Mouse (Mus musculus) cerebellum, adult 2 months (tissue): Measurements from ENCODE around the gene Specc1l. TPM values are rescaled to one million over a fixed set of nuclear protein-coding genes. Genes with fewer than 3 reads are reported as not detected.
"Not testable (repeated sequence)": the region's sequence is repeated elsewhere in the genome, so short reads cannot be mapped to it uniquely, and the experiment has no call there.

Experiments used
- DNase-seq, 2 experiments: peaks; one replicate each; pipeline ENCODE4 v3.0.0; 2021
- H3K27ac ChIP-seq: fragments of 200-500 bp; 2 replicates; pipeline ENCODE4 v1.5.1; 2012; ENCODE audit warnings: low read length, control low read depth, inconsistent platforms; ENCODE audit not compliant: insufficient read depth
- H3K27me3 ChIP-seq: fragments of 200-500 bp; 2 replicates; pipeline ENCODE4 v1.6.1; 2012; ENCODE audit warnings: inconsistent platforms, mild to moderate bottlenecking, low read length, moderate library complexity; ENCODE audit not compliant: control insufficient read depth, insufficient read depth
- H3K4me1 ChIP-seq: fragments of 200-500 bp; 2 replicates; pipeline ENCODE4 v1.6.1; 2011; ENCODE audit warnings: low read length; ENCODE audit not compliant: control insufficient read depth, insufficient read depth
- H3K4me3 ChIP-seq: fragments of 200-500 bp; replicated peaks from 2 replicates; pipeline ENCODE3; 2011; ENCODE audit warnings: mild to moderate bottlenecking, low read depth, low read length, control low read depth; ENCODE audit not compliant: insufficient read depth
- CTCF ChIP-seq: fragments of 200-500 bp; IDR thresholded peaks from 2 replicates; pipeline ENCODE4 v1.5.1; 2011; ENCODE audit warnings: low read depth, mild to moderate bottlenecking, control low read depth, low read length, moderate library complexity, borderline replicate concordance; ENCODE audit not compliant: insufficient read depth
- POLR2A ChIP-seq: fragments of 200-500 bp; IDR thresholded peaks from 2 replicates; pipeline ENCODE4 v1.6.1; 2011; ENCODE audit warnings: low read length, control low read depth, borderline replicate concordance; ENCODE audit not compliant: insufficient read depth
- WGBS: fragments of 180-500 bp; shearing (Covaris S2); methylation state at CpG from one replicate; pipeline ENCODE4 v1.1.7; 2018; 5-methylcytosine and 5-hydroxymethylcytosine counted together
- polyA plus RNA-seq: library from polyadenylated mRNA; depleted of rRNA; stranded (reverse); fragments of >200 nt; gene quantifications from 2 replicates; pipeline ENCODE4 v1.2.3, GENCODE M21; 2012; rRNA removed

Gene Specc1l
- polyA plus RNA-seq, 1 experiment = 34.9 TPM

- H3K27me3 ChIP-seq = no peaks in the 10 kb centered on the region
- no peak for DNase-seq
- TF ChIP-seq POLR2A (no peak), CTCF (no peak)
- no peaks in the 10 kb centered on the region for H3K4me1 ChIP-seq
- H3K4me3 ChIP-seq = no peak overlapping the region
- 28% methylated on average over 2 of the region's 2 CpGs for WGBS
- H3K27ac ChIP-seq = no peak overlapping the region
Measured at GRCm38 (mm10) chr10:75345265-75345664, 133.4 kb downstream of the Specc1l start.

- DNase-seq = no peak
- Histone ChIP-seq H3K27ac (no peak overlapping the region), H3K4me1 (no peaks in the 10 kb centered on the region), H3K27me3 (no peaks in the 10 kb centered on the region), H3K4me3 (no peak overlapping the region)
- WGBS = 60% methylated on average over 5 of the region's 5 CpGs
- TF ChIP-seq CTCF (no peak), POLR2A (no peak)
Measured at GRCm38 (mm10) chr10:75350564-75350963, 138.7 kb downstream of the Specc1l start.

- 94% methylated on average over 12 of the region's 12 CpGs for WGBS
- DNase-seq = no peak
- Histone ChIP-seq H3K4me1 (no peaks in the 10 kb centered on the region), H3K4me3 (no peak overlapping the region), H3K27me3 (no peaks in the 10 kb centered on the region), H3K27ac (no peak overlapping the region)
- no peak for TF ChIP-seq POLR2A
- TF ChIP-seq CTCF = no peak
Measured at GRCm38 (mm10) chr10:75352541-75352940, 140.7 kb downstream of the Specc1l start.

- H3K4me3 ChIP-seq, DNase-seq, H3K27me3 ChIP-seq, H3K4me1 ChIP-seq, H3K27ac ChIP-seq: not testable (repeated sequence)
- WGBS = 67% methylated on average over 9 of the region's 9 CpGs
Measured at GRCm38 (mm10) chr10:75353838-75354241, 142.0 kb downstream of the Specc1l start.

- H3K4me3 ChIP-seq = no peak overlapping the region
- H3K27me3 ChIP-seq = no peaks in the 10 kb centered on the region
- no peak overlapping the region for H3K27ac ChIP-seq
- no peak for TF ChIP-seq CTCF
- H3K4me1 ChIP-seq = no peaks in the 10 kb centered on the region
- no peak for DNase-seq
- 81% methylated on average over 4 of the region's 4 CpGs for WGBS
Measured at GRCm38 (mm10) chr10:75355341-75355740, 143.5 kb downstream of the Specc1l start.

Other genes starting within 250 kb of the Specc1l start
- 41.0 and 44.1 TPM in 2 replicates for gene Gnaz, start 244.9 kb upstream of the Specc1l start, polyA plus RNA-seq
- gene Rsph14, start 179.5 kb upstream of the Specc1l start, polyA plus RNA-seq = 0.43 and 0.79 TPM in 2 replicates
- 20.4 and 21.2 TPM in 2 replicates for gene Rab36, start 175.0 kb upstream of the Specc1l start, polyA plus RNA-seq
- gene Bcr, start 151.5 kb upstream of the Specc1l start, polyA plus RNA-seq = 44.3 and 44.4 TPM in 2 replicates
- gene Adora2a, start 104.8 kb downstream of the Specc1l start, polyA plus RNA-seq = 2.5 and 3.1 TPM in 2 replicates
- 0.20 and 0.33 TPM in 2 replicates for gene Upb1, start 189.0 kb downstream of the Specc1l start, polyA plus RNA-seq